Mouse (Mus musculus): Measurements from ENCODE around the gene Tat. TPM values are rescaled to one million over a fixed set of nuclear protein-coding genes. Genes with fewer than 3 reads are reported as not detected.
"Not testable (repeated sequence)": the region's sequence is repeated elsewhere in the genome, so short reads cannot be mapped to it uniquely, and the experiment has no call there.

Tat gene
- total RNA-seq, 2 experiments from 2014 or later, result not detected

- intact Hi-C loops (cut with DNase I); DNase-seq (ENCODE audit: low spot score in 2 of 2): not testable (repeated sequence)
These were observed 43.5 kb downstream of the Tat start for GRCm38 (mm10) chr8:110033771-110034170.

- DNase-seq (ENCODE audit: low spot score in 2 of 2), result peak in 1 of 2 experiments; percentile 2
- intact Hi-C loops (cut with DNase I), result no loop called here
These were observed 44.1 kb downstream of the Tat start for GRCm38 (mm10) chr8:110034331-110034730.

GRCm38 (mm10) chr8:110036156-110036555 is 45.9 kb downstream of the Tat start:
- intact Hi-C loops (cut with DNase I), result no loop called here
- DNase-seq (ENCODE audit: low spot score in 2 of 2), result peak in 1 of 2 experiments; percentile 4

- intact Hi-C loops (cut with DNase I), result no loop called here
These were observed 49.0 kb downstream of the Tat start for GRCm38 (mm10) chr8:110039216-110039615.

GRCm38 (mm10) chr8:110039659-110040058 is 49.4 kb downstream of the Tat start, which contains the start of gene Chst4:
TSS of gene Chst4 (minus strand) at chr8:110039740.
- intact Hi-C loops (cut with DNase I), result no loop called here
- no peak for DNase-seq (ENCODE audit: low spot score in 2 of 2)

More at GRCm38 (mm10) chr8:110039216-110039615, 49.0 kb downstream of the Tat start:
- peak in 1 of 2 experiments; percentile 28 for DNase-seq (ENCODE audit: low spot score in 2 of 2)

GRCm38 (mm10) chr8:110040509-110040908 is 50.3 kb downstream of the Tat start:
- DNase-seq (ENCODE audit: low spot score in 2 of 2), result no peak
- intact Hi-C loops (cut with DNase I), result no loop called here

Other genes with a start within 250 kb of the Tat start
- 10 to 100 TPM; 87.0 to 96.8 TPM for gene Ap1g1, start 211.9 kb upstream of the Tat start, total RNA-seq (2021)
- 10 to 100 TPM; 33.7 to 35.1 TPM for gene Phlpp2, start 121.9 kb upstream of the Tat start, total RNA-seq (2021)
- gene Marveld3, start 28.2 kb upstream of the Tat start, total RNA-seq (2021), result not detected
- gene Chst4, start 49.3 kb downstream of the Tat start, total RNA-seq (2021), result under 1 TPM in 1 of 2 experiments, not detected in 1; 0.30 TPM
- 10 to 100 TPM; 39.9 TPM for gene Zfp612, start 89.3 kb downstream of the Tat start, total RNA-seq (2021)
- gene Gm21964, start 110.8 kb downstream of the Tat start, total RNA-seq (2021), result not detected
- not detected for gene Gm17720, start 112.3 kb downstream of the Tat start, total RNA-seq (2021)
- gene Calb2, start 177.8 kb downstream of the Tat start, total RNA-seq (2021), result 10 to 100 TPM; 24.0 to 25.5 TPM
- 1 to 10 TPM; 4.0 to 5.1 TPM for gene Cmtr2, start 225.2 kb downstream of the Tat start, total RNA-seq (2021)